Mouse (Mus musculus) midbrain, postnatal 0 days (tissue): ENCODE data around the gene Cntn1. TPM values are rescaled to one million over a fixed set of nuclear protein-coding genes. Genes with fewer than 3 reads are reported as not detected.
"Not testable (repeated sequence)": the region's sequence is repeated elsewhere in the genome, so short reads cannot be mapped to it uniquely, and the experiment has no call there.

ENCODE experiments used
- ATAC-seq: fragments of 200-750 bp; cut with Nextera tagmentation; 2 replicates; pipeline ENCODE4 v1.8.0; 2017; ENCODE audit warnings: moderate number of reproducible peaks, mild to moderate bottlenecking, moderate TSS enrichment, moderate library complexity; ENCODE audit not compliant: low FRiP score
- DNase-seq: peaks from one replicate; pipeline ENCODE4 v3.0.0-alpha.2; 2015; ENCODE audit warnings: low spot score
- H3K27ac ChIP-seq: fragments of 300-500 bp; sonication (generic); 2 replicates; pipeline ENCODE4 v1.5.1; 2014; ENCODE audit warnings: low read depth, mild to moderate bottlenecking, low read length, mixed read lengths
- H3K27me3 ChIP-seq: fragments of 300-500 bp; sonication (generic); 2 replicates; pipeline ENCODE4 v1.6.1; 2014; ENCODE audit warnings: low read length, control low read depth, mixed read lengths; ENCODE audit not compliant: insufficient read depth
- H3K36me3 ChIP-seq: fragments of 300-500 bp; sonication (generic); 2 replicates; pipeline ENCODE4 v1.6.1; 2014; ENCODE audit warnings: low read length, control low read depth, mixed read lengths; ENCODE audit not compliant: insufficient read depth
- H3K4me1 ChIP-seq: fragments of 300-500 bp; sonication (generic); 2 replicates; pipeline ENCODE4 v1.6.1; 2014; ENCODE audit warnings: mild to moderate bottlenecking, control low read depth, antibody characterized with exemption, low read length, mixed read lengths; ENCODE audit not compliant: insufficient read depth
- H3K4me2 ChIP-seq: fragments of 300-500 bp; sonication (generic); 2 replicates; pipeline ENCODE4 v1.6.1; 2014; ENCODE audit warnings: low read depth, mild to moderate bottlenecking, low read length, mixed read lengths; ENCODE audit not compliant: poor library complexity, severe bottlenecking
- H3K4me3 ChIP-seq: fragments of 300-500 bp; sonication (generic); 2 replicates; pipeline ENCODE4 v1.5.1; 2014; ENCODE audit warnings: low read depth, mild to moderate bottlenecking, low read length, moderate library complexity
- H3K9ac ChIP-seq: fragments of 300-500 bp; sonication (generic); replicated peaks from 2 replicates; pipeline ENCODE4 v1.6.1; 2014; ENCODE audit warnings: mild to moderate bottlenecking, low read length, moderate library complexity, mixed read lengths; ENCODE audit not compliant: poor library complexity, severe bottlenecking
- H3K9me3 ChIP-seq: fragments of 300-500 bp; sonication (generic); 2 replicates; pipeline ENCODE4 v1.6.1; 2016; ENCODE audit warnings: low read length, control low read depth
- CTCF ChIP-seq: IDR thresholded peaks from 2 replicates; pipeline ENCODE4 v1.5.1; 2016; ENCODE audit warnings: antibody characterized with exemption, mild to moderate bottlenecking
- WGBS: fragments of 180-500 bp; shearing (Covaris S2); extraction: QIAGEN DNeasy Blood & Tissue Kit; methylation state at CpG from one replicate; pipeline ENCODE4 v1.1.7; 2014; 5-methylcytosine and 5-hydroxymethylcytosine counted together
- polyA plus RNA-seq: library from polyadenylated mRNA; unstranded; fragments of >200 nt; fragmentation: Nextera tagmentation; extraction: Ambion mirVana; gene quantifications from 2 replicates; pipeline ENCODE4 v1.2.1, GENCODE M21; 2015
- total RNA-seq: library from RNA; depleted of rRNA; stranded (reverse); fragments of >200 nt; gene quantifications from 2 replicates; pipeline ENCODE4 v1.2.3, GENCODE M21; 2014

Cntn1 gene
- total and polyA plus RNA-seq, 2 experiments from 2014 or later: 153 to 300 TPM

DNA sequence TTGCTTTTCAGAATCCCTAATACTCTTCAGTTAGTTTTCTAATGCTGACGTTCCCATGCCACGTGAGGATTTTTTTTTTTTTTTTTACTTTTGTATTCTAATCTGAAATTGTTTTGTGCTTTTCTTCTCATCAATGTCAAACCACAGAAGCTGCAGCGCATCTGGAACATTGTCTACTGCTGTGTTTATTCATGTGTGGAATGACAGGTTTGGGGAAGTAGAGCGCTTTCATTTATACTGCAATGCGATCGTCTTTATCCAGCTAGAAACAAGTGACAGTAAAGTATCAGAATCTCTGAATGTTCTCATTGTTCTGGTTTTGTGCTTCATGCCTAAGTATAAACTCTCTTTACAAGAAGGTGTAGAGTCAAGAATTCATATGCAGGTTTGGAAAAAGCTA lies 289.3 kb downstream of the Cntn1 start:
- H3K4me2 ChIP-seq: no peak overlapping the region
- no peak overlapping the region for H3K9ac ChIP-seq
- no peak for TF ChIP-seq CTCF
- H3K27ac ChIP-seq: no peak overlapping the region
- no peaks in the 10 kb centered on the region for H3K27me3 ChIP-seq
- DNase-seq (no peak), ATAC-seq (no peak)
- no peak overlapping the region for H3K4me3 ChIP-seq
- H3K9me3 ChIP-seq: no peaks in the 10 kb centered on the region
- 39% methylated on average over 6 of the region's 6 CpGs for WGBS
- H3K36me3 ChIP-seq: no peaks in the 10 kb centered on the region
- no peaks in the 10 kb centered on the region for H3K4me1 ChIP-seq

DNA sequence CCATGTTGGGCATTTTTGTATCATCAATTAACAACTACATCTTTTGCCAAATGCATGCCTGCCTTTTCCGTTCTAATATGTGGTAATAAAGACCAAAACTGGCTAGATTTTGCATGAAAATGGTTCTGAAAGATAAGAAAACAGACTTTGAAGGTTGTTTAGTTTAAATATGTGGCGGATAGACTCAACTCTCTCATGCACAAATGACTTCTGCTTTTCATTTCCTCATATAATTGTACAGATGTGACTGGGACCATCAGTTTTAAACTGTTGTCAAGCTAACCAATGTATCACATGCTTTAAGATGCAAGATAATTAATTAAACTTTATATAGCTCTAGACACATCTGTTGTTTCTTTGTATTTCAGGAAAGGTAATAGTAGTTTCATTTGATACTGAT lies 290.5 kb downstream of the Cntn1 start:
- ATAC-seq (no peak), DNase-seq (no peak)
- no peak for TF ChIP-seq CTCF
- no peak overlapping the region for H3K4me3 ChIP-seq
- H3K36me3 ChIP-seq: no peaks in the 10 kb centered on the region
- no peaks in the 10 kb centered on the region for H3K27me3 ChIP-seq
- H3K9me3 ChIP-seq: no peaks in the 10 kb centered on the region
- H3K27ac ChIP-seq: no peak overlapping the region
- WGBS: 91% methylated on average over 2 of the region's 2 CpGs
- no peak overlapping the region for H3K9ac ChIP-seq
- no peaks in the 10 kb centered on the region for H3K4me1 ChIP-seq
- no peak overlapping the region for H3K4me2 ChIP-seq

- H3K4me3 ChIP-seq: no peak overlapping the region; the same call in 1 of the 2 replicates
- H3K27me3 ChIP-seq: no peaks in the 10 kb centered on the region
- H3K9ac ChIP-seq: no peak overlapping the region
- no peaks in the 10 kb centered on the region for H3K36me3 ChIP-seq
- DNase-seq (no peak), ATAC-seq (no peak)
- H3K27ac ChIP-seq: no peak overlapping the region
- no peaks in the 10 kb centered on the region for H3K4me1 ChIP-seq
- TF ChIP-seq CTCF: no peak
- no peaks in the 10 kb centered on the region for H3K9me3 ChIP-seq
- no peak overlapping the region for H3K4me2 ChIP-seq
- 81% methylated on average over 23 of the region's 23 CpGs for WGBS
Observed at GRCm38 (mm10) chr15:92344136-92344869, 293.3 kb downstream of the Cntn1 start.

- no peaks in the 10 kb centered on the region for H3K36me3 ChIP-seq
- no peak for TF ChIP-seq CTCF
- DNase-seq (no peak), ATAC-seq (no peak)
- no peak overlapping the region for H3K4me3 ChIP-seq
- no peaks in the 10 kb centered on the region for H3K4me1 ChIP-seq
- 49% methylated on average over 4 of the region's 4 CpGs for WGBS
- H3K27me3 ChIP-seq: no peaks in the 10 kb centered on the region
- H3K9ac ChIP-seq: no peak overlapping the region
- no peak overlapping the region for H3K4me2 ChIP-seq
- H3K9me3 ChIP-seq: no peaks in the 10 kb centered on the region
- H3K27ac ChIP-seq: no peak overlapping the region
Observed at GRCm38 (mm10) chr15:92347426-92347825, 296.5 kb downstream of the Cntn1 start.

- Histone ChIP-seq H3K27ac (peak overlapping the region; percentile 1; the same call in 1 of the 2 replicates), H3K27me3 (no peaks in the 10 kb centered on the region), H3K4me1 (no peaks in the 10 kb centered on the region), H3K4me3 (no peak overlapping the region), H3K4me2 (no peak overlapping the region), H3K9ac (no peak overlapping the region), H3K9me3 (no peaks in the 10 kb centered on the region), H3K36me3 (no peaks in the 10 kb centered on the region)
- WGBS: 11% methylated on average over 3 of the region's 3 CpGs
- peak; percentile 74; the same call in 1 of the 2 replicates for ATAC-seq
- peak; percentile 65 for DNase-seq
- TF ChIP-seq CTCF: no peak
Observed at GRCm38 (mm10) chr15:92347902-92348301, 296.9 kb downstream of the Cntn1 start.

GRCm38 (mm10) chr15:92348453-92348852 lies 297.5 kb downstream of the Cntn1 start:
- H3K4me1 ChIP-seq, H3K36me3 ChIP-seq, H3K4me2 ChIP-seq, H3K9ac ChIP-seq, H3K4me3 ChIP-seq, DNase-seq, H3K9me3 ChIP-seq, H3K27me3 ChIP-seq, ATAC-seq: not testable (repeated sequence)
- H3K27ac ChIP-seq: 0 out of 2 replicates have a peak overlapping the region, but pooled peaks have one; percentile 1
